Mouse (Mus musculus): ENCODE results near the gene Pakap. TPM values are rescaled to one million over a fixed set of nuclear protein-coding genes. Genes with fewer than 3 reads are reported as not detected.
"Not testable (repeated sequence)": the region's sequence is repeated elsewhere in the genome, so short reads cannot be mapped to it uniquely, and the experiment has no call there.

The Pakap gene
- total RNA-seq, 2 experiments from 2014 or later, result not detected

DNA sequence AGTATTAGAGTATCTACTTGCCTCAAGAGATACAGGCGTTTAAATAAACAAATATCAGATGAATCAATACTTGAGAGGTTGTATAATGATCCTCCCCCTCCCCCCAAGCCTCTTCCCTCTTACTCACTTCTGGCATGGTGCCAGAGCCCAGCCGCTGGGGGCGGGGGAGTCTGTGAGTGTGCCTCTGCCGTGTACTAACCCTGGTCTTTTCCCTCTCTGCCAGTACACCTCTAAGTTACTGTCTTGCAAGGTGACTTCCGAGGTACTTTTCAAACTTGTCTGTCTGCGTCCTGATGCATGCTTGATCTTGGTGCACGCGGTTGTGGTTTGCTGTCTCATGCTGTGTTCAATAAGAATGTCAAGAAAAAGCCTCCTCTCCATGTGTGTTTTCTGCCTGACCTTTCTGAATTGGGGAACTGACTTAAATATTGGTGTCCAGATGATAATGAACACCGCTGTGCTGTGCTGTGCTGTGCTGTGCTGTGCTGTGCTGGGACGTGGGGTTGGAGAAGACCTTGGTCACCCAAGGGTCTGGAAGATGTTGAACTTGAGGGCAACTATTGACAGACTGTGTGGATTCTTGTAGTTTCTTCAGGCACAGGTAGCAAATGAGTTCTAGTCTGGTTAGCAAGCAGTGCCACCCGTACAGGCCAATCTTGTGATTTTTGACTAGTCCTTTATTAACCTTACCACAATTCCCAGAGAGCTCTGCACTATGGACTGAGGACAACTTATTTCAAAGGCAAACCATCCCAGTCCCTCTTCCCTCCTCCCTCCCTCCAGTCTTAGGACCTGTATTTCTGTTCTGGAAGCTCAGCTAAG is 318.3 kb downstream of the Pakap start:
- no peak for ATAC-seq (replicated peaks; ENCODE audit: low FRiP score, poor library complexity, severe bottlenecking)

DNA sequence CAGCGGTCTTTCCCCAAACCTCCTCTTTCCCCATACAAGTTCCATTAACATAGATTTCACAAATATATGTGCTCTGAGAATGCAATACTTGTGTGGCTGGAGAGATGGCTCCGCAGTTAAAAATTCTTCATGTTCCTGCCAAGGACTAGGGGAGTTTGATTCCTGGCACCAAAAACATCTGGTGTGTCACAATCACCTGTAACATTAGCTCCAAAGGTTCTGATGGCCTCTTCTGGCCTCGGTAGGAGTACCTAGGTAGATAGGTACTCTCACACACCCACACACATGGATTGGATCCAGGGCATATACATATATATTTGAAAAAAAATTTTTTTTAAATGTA is 318.9 kb downstream of the Pakap start:
- no peak for ATAC-seq (replicated peaks; ENCODE audit: low FRiP score, poor library complexity, severe bottlenecking)

DNA sequence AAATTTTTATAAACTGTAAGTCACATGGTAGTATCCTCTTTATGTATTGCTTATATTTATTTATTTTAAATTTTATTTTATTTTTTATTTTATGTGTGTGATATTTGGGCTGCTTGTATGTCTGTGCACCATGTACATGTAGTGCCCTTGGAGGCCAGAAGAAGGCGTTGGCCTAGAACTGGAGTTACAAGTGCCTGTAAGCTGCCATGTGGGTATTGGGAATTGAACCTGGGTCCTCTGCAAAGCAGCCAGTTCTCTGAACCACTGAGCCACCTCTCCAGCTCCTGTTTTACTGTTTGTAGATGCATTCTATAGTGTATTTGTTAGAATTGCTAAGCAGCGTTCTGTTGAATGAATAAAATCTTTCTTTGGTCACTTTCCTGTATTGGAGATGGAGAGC is 320.3 kb downstream of the Pakap start:
- ATAC-seq (replicated peaks; ENCODE audit: low FRiP score, poor library complexity, severe bottlenecking), result no peak

DNA sequence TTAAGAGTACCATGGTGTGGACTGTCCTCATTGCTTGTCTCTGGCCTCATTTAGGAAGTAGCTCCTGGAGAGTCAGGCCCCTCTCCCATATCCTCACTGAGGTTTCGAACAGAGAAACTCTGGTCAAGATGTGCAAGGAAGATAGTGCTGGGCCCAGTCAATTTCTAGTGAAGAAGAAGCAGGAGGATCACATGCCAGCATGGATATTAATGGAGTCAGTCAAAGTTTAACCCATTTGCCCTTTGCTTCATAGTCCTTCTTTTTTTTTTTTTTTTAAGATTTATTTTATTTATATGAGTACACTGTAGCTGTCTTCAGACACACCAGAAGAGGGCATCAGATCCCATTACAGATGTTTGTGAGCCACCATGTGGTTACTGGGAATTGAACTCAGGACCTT is 321.0 kb downstream of the Pakap start:
- not testable (repeated sequence) for ATAC-seq (replicated peaks; ENCODE audit: low FRiP score, poor library complexity, severe bottlenecking)

DNA sequence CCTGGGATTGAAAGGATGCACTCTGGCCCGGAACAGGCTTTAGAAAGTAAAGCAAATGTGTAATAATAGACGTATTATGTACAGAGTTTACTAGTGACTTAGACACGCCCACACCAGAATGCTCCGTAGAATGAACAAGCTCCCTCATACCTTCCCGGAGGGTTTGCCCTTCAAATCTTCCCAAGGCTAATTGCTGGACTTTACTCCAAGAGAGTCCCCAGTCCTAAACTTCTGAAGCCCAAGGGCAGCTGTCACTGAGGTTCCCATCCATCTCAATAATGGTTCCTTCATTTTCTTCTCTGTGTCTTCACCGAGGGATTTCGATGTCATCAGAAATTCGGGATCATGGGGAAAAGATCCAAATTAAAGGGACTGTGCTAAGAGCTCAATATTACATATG is 321.8 kb downstream of the Pakap start:
- no peak for ATAC-seq (replicated peaks; ENCODE audit: low FRiP score, poor library complexity, severe bottlenecking)

DNA sequence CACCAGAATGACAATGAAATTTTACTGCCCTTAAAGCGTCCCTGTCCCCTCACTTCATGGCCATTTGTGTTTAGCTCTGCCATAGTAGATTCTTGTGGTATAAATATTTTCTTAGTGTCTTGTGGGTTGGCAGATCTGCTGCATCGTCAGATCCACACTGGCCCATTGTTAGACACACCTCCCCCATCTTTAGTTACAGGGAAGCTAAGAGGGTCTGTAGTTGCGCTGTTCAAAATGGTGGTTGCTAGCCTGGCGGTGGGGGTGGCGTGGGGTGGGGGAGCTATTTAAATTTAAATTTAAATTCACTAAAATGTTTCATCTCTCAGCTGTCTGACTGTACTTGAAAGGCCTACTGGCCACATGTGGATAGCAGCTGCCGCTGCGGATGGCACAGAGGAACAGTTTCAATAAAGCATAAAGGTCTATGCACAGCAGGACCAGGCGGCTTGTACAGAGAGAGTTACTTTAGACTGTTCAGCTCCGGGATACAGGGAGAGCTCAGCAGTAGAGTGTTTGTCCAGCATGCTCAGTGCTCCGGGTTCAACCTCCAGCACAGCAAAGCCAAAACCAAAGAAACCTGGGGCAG is 324.1 kb downstream of the Pakap start:
- no peak for ATAC-seq (replicated peaks; ENCODE audit: low FRiP score, poor library complexity, severe bottlenecking)

DNA sequence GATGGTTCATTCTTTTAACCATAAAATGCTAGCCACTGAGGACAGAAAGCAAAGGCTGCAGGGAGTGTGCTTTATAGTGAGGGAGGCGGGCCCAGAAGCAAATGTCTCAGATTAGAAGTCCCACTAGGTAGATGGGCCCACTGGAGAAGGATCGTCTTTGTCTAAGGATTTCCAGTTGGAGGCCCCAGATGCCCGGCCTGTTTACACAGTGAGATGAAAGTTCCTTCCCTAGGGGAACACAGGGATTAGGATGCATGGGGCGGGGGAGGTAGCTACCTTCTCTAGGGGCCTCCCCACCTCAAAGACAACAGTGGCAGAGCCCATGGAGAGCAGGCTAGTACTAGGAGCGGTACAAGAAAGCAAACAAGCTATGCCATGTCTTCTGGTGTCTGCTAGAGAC is 327.2 kb downstream of the Pakap start:
- ATAC-seq (replicated peaks; ENCODE audit: low FRiP score, poor library complexity, severe bottlenecking), result no peak

DNA sequence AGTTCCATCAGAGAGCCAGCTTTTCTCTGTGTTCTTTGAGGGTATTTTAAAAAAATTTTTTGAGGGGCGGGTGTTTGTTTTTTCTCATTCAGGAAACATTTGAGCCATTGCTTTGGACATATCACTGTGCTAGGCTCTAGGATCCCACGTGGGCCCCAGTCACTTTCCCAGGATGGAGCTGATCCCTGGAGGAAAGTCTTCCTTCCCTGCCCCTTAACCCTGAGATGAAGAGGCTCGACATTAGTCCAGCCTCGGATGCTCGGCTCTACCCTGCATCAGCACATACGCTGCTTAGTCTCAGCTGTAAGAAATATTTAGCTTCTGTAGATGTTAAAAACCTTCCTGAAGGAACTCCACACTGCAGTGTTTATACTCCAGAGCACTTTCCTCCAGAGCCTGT is 327.9 kb downstream of the Pakap start:
- no peak for ATAC-seq (replicated peaks; ENCODE audit: low FRiP score, poor library complexity, severe bottlenecking)

DNA sequence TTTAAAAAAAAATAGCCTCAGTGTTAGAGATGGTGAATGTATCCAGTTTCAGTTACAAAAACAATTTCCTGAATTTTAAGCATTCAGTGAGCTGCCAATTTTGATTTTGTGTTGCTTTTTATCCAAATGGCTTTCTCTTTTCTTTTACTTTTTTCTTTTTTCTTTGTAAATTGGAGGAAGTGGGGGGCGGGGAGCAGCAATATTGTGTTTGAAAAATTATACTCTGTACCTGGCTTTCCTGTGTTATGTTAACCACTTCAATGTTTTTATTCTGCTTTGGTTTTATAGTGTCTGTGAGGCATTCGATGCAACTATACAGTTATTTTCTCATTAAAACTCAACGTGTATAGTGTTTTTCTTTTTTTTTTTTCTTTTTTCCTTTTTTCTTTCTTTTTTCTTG is 328.7 kb downstream of the Pakap start:
- no peak for ATAC-seq (replicated peaks; ENCODE audit: low FRiP score, poor library complexity, severe bottlenecking)

DNA sequence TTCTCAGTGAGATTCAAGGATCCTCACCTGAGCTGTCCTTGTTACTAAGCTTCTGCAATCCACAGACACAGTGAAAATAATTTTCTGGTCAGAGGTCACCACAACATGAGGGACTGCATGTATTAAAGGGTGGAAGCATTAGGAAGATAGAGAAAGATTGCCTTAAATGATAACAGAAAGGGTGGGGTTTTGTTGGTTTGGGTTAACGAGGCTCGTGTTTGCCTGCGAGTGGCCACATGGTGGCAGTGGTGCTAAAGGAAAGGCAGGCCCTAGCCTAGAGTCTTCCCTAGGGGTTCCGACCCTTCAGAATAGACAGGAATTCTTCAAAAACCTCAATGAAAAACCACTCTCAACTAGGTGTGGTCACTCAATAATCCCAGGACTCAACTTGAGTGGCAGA is 333.2 kb downstream of the Pakap start:
- ATAC-seq (replicated peaks; ENCODE audit: low FRiP score, poor library complexity, severe bottlenecking), result no peak

DNA sequence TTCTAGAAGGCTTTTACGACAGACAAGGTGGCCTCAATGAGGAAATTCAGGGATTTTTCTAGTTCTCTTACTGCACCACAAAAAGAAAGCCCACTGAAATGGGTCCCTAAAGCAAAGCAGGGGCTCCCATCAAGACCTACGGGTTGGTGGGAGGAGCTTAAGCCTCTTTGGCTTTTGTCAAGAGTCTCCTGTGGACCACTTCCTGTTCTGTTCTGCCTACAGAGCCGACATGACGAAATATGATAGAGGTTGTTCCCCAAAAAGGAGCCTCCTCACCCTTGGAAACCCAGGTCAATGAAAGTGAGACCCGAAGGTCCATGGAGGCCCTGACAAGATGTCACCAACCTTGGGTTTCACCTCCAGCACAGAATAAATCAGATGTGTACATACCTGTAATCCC is 334.6 kb downstream of the Pakap start:
- ATAC-seq (replicated peaks; ENCODE audit: low FRiP score, poor library complexity, severe bottlenecking), result no peak

DNA sequence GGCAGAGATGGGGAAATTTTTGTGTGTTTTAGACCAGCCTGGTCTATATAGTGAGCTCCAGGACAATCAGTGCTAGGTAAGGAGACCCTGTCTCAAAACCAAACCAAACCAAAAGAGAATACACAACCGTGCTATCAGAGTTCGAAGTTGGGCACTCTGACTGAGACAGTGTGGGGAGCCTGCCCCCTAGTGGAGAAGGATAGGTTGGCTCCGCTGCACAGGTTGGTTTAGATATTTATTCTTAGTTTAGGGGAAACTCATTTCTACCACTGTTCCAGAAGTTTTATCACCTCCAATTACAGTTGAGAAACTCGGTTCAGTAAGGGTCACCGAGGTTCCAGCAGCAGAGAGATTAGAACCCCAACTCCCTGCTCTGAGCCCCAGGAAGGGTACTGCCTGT is 336.2 kb downstream of the Pakap start:
- peak; percentile 78 for ATAC-seq (replicated peaks; ENCODE audit: low FRiP score, poor library complexity, severe bottlenecking)

DNA sequence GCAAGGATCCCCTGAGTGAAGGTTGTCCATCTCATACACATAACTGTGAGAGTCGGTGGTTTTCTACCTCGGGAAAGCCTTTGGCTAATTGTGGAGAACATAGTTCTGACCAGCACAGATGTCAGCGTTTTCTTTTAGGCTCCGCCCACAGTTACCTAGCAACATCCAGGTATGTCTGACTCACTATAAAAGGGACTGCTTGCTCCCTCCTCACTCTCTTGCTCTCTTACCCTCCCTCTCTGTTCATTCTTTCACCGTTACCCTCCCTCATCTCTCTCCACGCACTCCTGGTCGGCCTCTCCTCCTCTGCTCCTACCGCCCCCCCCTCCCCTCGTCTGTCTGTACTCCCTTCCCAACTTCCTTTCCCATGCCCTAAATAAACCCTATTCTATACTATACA is 336.7 kb downstream of the Pakap start:
- ATAC-seq (replicated peaks; ENCODE audit: low FRiP score, poor library complexity, severe bottlenecking), result no peak

DNA sequence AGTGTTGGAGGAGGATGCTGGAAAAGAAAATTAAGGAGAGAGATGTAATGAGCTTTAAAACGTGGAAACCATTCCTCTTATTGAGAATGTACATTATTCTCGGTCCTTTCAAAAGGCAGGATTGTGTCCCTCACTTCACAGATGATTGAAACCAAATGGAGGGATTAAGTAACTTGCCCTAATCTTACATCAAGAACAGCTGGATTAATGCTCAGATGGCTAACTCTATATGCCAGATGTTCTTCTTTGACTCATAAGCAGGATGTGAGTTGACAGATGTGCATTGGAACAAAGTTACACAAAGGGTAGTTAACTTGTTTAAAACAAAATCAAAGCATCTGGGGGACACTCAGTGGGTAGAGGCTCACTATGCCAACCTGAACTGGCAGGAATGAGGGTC is 338.7 kb downstream of the Pakap start:
- ATAC-seq (replicated peaks; ENCODE audit: low FRiP score, poor library complexity, severe bottlenecking), result no peak

DNA sequence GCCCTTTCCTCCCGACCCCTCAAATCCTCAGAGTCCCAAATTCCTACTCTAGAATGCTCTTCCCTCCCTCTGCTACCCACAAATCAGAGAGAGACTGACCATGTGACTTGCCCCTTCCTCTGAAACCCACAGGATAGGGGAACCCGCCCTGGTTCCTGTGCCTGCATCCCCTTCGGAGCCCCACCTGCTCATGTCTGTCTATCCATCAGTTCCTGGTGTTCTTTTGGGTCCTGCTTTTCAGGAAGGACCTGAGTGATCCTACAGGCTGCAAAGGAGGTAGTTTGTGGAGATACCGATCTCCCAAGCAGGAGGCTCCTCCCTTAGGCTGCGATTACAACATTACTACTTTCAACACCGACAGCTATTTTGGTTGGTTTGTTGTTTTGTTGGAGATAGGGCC is 340.9 kb downstream of the Pakap start:
- ATAC-seq (replicated peaks; ENCODE audit: low FRiP score, poor library complexity, severe bottlenecking), result no peak

DNA sequence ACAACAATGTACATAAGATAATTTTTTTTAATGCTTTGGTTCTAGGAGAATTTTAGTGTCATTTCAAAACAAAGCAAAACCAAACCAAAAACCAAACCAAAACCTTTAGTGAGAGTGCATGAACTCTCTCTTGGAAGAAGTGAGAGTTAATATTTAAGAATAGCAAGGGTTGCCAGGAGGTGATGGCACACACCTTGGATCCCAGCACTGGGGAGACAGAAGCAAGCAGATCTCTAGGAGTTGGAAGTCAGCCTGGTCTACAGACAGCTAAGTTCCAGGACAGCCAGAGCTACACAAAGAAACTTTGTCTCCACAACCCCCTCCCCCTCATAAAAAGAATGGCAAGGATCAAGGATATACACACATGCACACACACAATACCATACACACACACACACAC is 345.0 kb downstream of the Pakap start:
- no peak for ATAC-seq (replicated peaks; ENCODE audit: low FRiP score, poor library complexity, severe bottlenecking)

DNA sequence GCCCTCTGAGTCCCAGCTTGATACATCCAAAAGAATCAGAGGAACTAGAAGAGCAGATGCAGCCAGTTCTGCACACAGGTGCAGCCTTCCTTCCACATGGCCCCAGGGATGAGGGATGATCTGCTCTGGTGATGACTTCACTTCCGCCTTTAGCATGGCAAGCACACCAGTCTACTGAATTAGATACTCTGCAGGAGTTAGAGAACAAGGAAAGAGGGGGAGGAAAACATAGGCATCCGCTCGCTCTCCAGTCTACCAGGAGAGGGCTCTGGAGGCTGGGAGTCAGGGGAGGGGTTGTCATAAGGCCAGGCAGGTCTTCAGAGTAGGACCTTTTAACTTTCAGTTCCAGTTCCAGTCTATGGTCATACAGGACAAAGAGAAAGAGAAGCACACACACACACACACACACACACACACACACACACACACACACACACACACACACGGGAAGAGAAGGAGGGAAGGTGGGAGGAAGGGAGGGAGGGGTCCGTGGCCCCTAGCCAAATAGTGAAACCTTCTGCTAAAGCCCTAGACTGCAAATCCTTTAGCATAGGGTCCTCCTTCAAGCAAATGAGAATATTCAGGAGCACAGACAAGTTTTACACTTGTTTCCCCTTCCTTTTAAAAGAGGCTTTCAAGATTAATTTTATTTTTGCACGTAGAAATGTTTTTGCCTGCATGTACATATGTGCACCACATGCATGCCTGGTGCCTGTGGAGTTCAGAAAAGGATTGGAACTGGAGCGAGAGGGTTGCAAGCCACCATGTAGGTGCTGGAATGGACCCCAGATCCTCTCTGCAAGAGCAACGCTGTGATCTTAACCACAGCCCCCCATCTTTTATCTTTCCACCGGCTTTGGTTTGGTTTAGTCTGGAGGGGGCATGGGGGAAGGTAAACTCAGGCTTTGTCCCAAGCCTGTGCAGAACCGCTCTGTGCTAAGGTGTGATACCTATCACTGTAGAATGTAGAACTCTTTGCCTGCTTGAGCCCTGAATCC is 346.5 kb downstream of the Pakap start:
- ATAC-seq (replicated peaks; ENCODE audit: low FRiP score, poor library complexity, severe bottlenecking), result no peak

DNA sequence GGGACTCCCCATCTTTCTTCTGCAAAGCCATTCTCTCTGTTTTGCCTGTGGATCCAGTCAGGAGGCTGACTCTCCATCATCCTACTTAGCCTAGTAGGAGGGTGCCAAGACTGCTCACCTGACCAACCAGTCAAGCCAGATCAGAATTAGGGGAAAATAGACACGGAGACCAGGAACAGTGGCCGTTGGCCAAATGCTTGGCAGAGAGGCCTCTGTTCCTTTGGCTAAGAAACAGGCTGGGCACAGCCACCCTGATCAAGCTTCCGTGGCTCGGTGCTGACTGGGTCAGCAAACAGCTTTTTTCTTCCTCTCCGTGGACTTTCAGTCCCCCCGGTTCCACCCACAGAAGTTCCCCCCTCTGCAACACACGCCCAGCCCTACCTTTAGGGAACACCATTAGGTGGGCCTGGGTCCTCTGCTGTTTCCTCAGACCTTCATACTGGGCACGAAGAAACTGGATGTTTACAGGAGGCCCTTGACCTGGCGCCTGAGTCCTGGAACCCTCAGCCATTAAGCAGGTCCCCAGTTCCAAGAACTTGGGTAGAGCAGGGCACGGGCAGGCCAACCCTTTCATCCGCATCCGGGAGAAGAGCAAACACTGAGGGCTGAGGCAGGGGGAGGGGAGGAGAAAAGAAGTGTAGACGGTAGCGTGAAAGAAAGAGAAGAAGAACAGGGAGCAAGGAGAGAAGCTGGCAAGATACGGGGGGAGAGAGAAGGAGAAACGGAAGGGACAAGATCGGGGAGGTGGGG is 347.4 kb downstream of the Pakap start:
- ATAC-seq (replicated peaks; ENCODE audit: low FRiP score, poor library complexity, severe bottlenecking), result no peak

DNA sequence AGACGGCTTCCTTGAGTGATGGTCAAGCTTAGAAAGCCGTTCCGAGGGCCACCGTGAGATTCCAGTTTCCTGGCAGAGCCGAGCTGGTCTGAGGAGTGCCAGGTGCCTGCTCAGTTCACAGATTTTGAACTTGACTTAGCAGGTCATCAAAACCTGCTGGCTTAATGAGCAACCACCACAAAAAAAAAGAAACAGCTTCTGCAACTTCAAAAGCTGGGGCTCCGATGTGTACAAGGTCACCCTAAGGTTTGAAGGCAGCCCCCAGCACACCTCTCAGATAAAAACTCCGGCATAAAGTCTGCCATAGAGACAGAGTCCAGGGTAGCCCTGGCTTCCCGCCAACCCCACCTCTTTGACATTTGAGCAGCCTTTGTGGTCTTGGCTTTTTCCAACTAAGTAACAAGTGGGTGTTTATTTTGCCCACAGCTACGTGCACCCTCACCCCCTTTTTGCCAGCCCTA is 348.3 kb downstream of the Pakap start, which contains the start of gene D630039A03Rik:
Gene D630039A03Rik (minus strand): TSS at position 97 of the 461 bp plus-strand sequence.
- no peak for ATAC-seq (replicated peaks; ENCODE audit: low FRiP score, poor library complexity, severe bottlenecking)

DNA sequence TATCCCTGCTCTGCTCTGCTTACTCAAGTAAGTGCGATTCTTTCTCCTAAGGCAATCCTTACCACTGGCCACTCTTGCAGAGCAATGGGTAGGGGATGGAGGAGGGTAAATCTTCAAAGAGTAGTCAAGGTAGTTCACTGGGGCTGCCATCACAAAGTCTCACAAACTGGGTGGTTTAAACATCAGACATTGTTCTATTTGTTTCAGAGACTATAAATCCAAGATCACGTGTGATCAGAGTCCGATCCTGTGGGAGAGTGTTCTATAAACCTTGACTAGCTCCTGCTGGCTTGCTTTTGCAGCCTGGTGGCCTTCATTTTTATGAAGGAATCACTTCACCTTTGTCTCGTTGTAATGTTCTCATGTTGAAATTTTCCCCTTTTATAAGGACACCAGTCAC is 348.7 kb downstream of the Pakap start:
- ATAC-seq (replicated peaks; ENCODE audit: low FRiP score, poor library complexity, severe bottlenecking), result no peak
